Mouse (Mus musculus): ENCODE results near the gene Usp48. TPM values are rescaled to one million over a fixed set of nuclear protein-coding genes. Genes with fewer than 3 reads are reported as not detected.
"Not testable (repeated sequence)": the region's sequence is repeated elsewhere in the genome, so short reads cannot be mapped to it uniquely, and the experiment has no call there.

Usp48 gene
- total RNA-seq (2021): 100 to 1,000 TPM; 111 to 136 TPM
- long read RNA-seq, full-length matches to known transcripts: 9 of 79 reads
- long read RNA-seq, partial matches to known transcripts: 10 of 79 reads
- long read RNA-seq, other reads (novel, unspliced or antisense): 60 of 79 reads

DNA sequence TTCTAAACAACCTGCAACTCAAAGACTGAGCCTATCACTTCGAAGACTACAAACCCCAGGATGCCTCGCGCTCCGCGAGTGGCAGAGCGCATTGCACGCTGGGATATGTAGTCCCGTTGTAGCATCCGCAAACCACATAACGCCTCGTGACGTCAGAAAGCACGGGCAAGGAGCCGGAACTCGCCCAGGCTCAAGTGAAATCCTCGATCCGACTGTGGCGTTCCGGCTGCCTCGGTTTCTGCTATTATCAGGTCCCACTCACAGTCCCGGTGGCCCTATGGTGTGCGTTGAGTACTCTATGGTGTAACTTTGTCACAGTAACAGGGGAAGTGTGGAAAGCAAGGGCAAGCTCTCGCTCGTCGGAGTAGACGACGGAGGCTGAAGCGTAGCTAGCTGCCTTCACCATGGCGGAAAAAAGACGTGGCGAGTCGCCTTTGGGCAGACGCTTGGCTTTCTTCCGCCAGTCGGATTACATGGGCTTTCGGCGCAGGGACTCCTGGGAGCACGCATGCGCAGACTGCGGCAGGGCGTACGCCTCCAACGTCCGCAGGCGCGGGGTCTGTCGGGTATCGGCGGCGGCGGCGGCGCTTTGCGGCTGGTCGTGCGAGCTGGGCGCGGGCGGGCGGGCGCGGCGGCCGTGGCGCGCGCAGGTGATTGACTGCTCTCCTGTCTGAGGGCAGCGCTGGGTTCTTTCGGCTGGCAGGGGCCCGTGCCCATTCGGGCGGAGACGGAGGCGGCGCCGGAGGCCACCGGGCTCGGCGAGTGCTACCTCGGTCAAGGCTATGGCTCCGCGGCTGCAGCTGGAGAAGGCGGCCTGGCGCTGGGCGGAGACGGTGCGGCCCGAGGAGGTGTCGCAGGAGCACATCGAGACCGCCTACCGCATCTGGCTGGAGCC lies at the start of gene Usp48:
TSS of gene Usp48 (plus strand) at position 155 of the 895 bp plus-strand sequence.
- peak; percentile 98 to 100 for DNase-seq (ENCODE audit: low spot score in 2 of 2)

DNA sequence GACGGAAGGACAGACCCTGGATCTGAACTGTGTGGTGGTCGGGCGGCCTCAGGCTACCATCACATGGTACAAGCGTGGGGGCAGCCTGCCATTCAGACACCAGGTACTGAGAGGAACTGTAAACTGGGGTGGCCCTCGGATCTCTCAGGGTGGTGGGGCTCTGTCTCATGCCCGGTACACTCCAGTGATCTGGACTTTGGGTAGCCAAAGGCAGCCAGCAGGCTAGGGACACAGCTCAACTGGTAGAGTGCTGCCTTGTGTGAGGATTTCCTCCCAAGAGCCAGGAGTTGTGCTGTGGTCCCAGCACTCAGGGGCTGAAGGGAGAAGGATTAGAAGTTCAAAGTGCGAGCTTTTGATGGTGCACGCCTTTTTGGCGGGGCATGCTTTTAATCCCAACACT lies 48.0 kb upstream of the Usp48 start:
- no peak for DNase-seq (ENCODE audit: low spot score in 2 of 2)

DNA sequence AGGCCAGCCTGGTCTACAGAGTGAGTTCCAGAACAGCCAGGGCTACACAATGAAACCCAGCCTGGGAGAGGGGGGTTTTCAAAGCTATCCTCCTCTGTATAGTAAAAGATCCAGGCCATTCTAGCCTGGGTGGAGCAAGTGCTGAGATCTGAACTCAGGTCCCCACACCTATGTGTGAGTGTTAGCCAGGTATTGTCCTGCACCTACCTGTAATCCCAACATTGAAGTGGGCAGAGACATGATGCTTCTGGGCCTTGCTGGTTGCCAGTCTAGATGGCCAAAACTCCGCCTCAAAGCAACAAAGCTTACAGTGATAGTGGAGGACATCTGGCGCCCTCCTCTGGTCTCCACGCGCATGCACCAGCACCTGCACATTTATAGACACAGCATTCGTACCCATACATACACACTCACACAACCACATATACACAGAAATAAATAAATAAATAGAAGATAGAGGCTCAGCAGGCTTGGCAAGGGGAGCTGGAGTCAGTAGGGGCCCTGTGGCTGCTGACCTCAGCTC lies 47.5 kb upstream of the Usp48 start:
- peak in 1 of 2 experiments; percentile 41 for DNase-seq (ENCODE audit: low spot score in 2 of 2)

DNA sequence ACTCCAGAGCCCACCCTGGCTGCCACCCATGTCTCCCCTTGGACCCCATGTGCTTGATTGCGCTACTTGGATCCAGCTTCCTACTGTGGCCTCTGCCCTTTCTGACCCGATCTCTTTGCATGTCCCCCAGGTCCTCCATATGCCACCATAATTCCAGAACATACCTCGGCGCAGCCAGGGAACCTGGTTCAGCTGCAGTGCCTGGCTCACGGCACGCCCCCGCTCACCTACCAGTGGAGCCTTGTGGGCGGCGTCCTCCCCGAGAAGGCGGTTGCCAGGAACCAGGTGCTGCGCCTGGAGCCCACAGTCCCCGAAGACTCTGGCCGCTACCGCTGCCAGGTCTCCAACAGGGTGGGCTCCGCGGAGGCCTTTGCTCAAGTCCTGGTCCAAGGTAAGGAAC lies 40.1 kb upstream of the Usp48 start:
- no peak for DNase-seq (ENCODE audit: low spot score in 2 of 2)

DNA sequence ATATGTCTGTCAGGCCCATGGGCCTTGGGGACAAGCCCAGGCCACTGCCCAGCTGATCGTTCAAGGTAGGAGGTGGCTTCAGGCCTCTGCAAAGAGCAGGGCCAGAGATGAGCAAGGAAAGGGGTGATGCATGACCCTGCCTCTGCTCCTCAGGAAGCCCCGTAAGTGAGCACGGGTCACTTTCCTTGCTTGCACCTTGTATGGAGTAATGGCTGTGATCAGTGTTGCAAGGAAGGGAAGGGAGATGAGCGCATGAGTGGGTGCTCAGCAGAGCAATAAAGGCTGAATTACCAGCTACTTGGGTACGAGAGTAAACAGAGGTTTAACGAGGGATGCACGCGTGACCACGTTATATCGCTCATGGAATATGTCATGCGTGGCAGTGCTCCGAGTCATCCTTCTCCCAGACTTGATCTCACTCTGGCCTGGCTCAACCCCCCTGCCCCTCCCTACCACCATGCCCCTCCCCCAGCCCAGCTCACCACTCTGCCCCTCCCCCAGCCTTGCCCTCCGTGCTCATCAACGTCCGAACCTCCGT lies 36.8 kb upstream of the Usp48 start:
- DNase-seq (ENCODE audit: low spot score in 2 of 2): no peak

DNA sequence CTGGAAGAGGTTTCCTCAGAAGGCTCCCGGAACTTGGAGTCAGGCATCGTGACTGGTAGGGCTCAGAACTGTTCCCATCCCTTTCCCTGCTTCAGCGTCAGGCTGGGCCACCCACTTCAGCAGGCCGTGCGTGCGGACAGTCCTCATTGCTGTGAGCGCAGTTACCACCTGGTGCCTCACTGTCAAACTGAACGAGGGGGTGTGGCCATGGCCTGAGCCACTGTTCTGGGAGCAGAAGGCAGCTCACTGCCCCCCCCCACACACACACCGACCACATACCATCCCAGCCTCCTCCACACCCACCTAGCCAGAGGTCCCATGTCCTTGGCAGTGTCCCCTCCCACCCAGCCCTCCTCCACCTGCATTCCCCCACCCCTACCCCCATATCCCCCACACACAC lies 23.7 kb upstream of the Usp48 start:
- DNase-seq (ENCODE audit: low spot score in 2 of 2): no peak

DNA sequence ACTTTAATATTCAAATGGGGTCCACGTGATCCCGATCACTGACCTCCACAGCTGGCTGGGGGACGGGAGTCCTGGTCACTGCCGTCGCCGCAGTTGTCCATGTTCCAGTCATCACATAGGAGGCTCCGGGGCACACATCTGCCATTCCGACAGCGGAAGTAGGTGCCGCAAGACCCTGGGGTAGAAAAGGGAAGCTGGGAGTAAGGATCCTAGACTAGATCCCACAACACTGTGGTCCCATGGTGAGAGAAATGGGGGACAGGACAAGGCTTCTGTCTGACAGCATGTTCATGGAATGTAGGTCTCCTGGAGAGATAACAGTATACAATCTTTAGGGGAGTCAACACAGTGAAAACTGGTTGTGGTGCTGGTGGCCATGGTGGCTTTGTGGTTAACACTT lies 19.1 kb upstream of the Usp48 start, which contains the start of gene Ldlrad2:
TSS of gene Ldlrad2 (minus strand) at position 101 of the 400 bp plus-strand sequence.
- no peak for DNase-seq (ENCODE audit: low spot score in 2 of 2)

DNA sequence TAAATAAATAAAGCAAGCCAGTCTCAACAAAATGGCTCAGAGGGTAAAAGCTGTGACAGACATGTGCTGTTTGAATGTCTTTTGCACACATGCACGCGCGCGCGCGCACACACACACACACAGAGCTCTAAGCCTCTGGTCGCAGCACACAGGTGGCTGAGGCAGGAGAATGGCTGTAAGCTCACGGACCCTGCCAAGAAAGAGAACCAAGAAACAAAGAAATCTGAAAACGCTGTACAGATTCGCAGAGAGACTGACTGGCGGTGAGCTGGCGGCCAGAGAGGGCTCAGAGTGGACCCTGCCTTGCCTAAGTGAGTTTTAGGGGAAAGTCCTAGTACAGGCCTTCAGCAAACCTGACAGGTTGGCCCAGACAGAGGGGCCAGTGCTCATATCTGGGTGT lies 16.1 kb upstream of the Usp48 start:
- DNase-seq (ENCODE audit: low spot score in 2 of 2): no peak

DNA sequence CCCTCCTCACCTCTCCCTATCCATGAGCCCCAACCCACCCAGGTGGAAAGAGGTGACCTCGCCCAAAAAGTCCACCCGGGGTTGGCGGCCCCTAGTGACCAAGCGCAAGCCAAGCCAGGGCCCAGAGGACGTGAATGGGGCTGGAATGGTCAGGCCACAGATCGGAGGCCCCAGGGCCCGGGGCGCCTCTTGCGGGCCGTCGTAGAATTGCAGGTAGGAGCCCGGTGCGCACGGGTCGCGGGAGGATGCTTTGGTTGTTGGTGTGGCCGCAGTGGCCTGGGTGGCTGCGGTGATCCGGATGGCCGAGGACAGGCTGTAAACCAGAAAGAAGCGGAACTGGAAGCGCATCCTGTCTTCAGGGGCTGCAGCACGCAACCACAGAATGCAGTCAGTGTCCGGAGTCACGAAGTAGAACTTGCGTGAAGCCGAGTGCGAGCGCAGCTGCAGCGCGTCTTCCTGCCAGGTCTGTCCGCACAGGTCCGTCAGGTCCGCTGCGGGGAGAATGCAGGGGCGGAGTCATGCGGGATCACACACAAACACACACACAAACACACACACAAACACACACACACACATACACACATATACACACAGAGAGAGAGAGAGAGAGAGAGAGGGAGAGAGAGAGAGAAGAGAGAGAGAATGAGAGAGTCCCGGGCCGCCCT lies 15.2 kb upstream of the Usp48 start:
- DNase-seq (ENCODE audit: low spot score in 2 of 2): peak; percentile 8 to 28

DNA sequence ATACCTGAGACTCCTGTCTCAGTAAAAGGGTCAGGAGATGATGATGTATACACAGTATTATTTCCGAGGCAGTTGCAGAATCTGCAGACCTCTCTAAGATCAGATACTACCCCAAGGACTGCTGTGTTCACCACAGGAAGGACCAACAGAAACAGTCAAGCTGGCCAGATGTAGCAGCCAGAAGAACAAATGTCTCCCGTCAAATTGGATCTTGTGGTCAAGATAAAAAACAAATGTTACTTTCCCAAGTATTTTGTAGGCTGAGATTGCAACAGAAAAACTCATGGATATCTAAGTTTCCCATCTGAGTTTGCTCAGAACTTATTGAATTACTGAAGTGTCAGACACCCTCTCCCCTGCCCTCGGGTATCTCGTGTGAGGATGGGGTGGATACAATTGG lies 13.8 kb upstream of the Usp48 start:
- DNase-seq (ENCODE audit: low spot score in 2 of 2): no peak

DNA sequence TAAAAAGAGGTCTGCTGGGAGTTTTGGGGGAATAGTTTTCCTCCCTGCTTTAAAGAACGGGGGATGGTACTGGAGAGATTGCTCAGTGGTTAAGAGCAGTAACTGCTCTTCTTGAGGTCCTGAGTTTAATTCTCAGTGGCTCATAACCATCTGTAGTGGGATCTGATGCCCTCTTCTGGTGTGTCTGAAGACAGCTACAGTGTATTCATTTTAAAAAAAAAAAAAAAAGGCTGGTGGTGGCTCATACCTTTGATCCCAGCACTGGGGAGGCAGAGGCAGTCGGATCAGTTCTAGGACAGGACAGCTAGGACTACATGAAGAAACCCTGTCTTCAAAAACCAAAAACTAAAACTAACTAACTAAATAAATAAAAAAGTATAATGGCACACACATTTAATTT lies 13.3 kb upstream of the Usp48 start:
- DNase-seq (ENCODE audit: low spot score in 2 of 2): no peak

DNA sequence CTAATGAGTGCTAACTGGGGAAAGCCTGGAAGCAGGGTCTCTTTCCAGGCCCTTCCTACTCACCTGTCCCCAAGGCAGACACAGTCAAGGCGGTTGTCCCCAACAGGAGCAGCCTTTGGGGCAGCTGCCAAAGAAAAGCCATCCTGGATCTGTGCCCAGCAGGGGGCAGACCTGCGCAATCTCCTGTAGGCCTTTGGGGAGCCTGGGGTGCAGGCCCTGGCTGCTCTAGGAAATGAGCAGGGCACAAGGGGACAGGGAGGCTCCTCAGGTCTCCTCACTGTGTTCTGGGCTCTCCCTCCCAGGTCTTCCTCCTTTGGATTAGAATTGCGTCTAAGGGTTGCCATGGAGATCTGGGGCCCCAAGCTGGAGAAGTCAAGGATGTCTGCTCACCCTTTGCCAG lies 11.7 kb upstream of the Usp48 start:
- no peak for DNase-seq (ENCODE audit: low spot score in 2 of 2)

DNA sequence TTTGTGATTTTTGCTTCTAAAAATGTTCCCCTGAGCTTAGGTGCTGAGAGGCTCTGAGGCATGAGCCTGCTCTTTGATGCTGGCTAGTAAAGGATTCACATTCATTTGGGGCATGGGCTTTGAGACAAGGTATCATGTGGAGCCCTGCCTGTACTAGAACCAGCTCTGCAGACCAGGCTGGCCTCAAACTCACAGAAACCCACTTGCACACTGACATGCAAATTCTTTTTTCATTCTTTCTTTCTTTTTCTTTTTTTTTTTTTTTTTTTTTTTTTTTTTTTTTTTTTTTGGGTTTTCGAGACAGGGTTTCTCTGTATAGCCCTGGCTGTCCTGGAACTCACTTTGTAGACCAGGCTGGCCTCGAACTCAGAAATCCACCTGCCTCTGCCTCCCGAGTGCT lies 4.5 kb upstream of the Usp48 start:
- not testable (repeated sequence) for DNase-seq (ENCODE audit: low spot score in 2 of 2)

DNA sequence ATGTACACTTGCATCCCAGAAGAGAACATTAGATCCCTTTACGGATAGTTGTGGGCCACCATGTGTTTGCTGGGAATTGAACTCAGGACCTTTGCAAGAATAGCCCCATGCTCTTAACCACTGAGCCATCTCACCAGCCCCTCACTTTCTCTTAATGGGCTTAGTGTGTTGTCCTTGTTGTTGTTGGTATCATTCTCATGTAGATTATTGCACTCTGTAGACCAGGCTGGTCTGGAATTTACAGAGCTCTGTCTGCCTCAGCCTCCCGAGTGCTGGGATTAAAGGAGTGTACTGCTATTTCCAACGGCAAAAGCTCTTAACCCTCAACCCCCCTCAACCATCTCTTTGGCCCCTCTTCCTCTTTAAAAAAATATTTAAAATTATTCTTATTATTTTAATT lies 4.0 kb upstream of the Usp48 start:
- DNase-seq (ENCODE audit: low spot score in 2 of 2): no peak

DNA sequence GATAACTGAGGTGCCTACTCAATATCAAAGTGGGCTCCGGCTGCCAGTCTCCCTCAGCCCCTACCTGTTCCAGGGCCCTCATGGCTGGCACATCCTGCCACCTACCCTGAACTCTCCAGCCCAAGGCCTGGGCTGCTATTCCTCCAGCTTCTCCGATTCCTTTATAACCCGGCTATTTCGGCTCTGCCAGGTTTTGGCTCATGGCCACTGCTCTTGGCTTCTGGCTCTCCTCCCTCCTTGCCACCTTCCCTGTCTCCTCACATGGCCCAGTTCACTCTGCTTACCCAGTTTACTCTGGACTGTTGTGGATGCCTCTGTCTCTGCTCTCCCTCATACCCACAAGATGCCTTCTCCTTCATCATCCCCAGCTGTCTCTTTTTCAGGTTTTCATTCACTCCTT lies 2.6 kb upstream of the Usp48 start:
- no peak for DNase-seq (ENCODE audit: low spot score in 2 of 2)

DNA sequence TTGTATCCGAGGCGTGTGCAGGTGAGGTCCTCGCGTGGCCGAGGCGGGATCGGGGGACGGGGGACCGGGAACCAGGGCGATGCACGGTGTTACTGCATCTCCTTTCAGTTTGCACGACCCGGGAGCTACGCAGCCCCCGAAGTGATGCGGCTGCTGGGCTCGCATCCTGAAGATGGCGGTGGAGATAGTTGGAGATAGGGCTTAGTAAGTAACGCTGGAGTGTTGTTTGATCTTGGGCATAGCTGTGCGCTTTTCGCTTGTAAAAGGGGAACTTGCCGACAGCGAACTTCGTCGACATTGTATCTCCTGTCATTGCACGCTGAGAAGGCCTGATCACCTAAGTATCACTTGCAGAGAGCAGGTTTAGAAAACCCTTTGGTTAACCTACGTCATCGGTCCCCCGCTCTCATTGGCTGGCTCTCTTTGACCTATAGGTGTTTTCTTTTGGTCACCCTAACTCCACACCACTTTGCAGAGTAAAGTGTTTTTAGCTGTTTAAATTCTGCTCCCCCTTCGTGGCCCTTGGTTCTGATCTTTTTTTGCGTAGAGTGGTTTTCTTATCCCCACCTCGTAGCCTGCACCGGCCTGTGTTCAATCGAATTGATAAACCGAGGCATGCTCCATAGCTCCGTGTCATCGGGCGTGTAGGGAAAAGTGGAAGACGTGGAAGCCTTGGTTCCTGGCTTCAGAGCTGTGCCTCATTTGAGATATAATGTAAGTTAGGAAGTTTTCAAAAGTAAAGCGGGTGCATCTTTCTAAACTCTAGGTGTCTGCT lies 1.1 kb downstream of the Usp48 start:
- DNase-seq (ENCODE audit: low spot score in 2 of 2): peak; percentile 13 to 54

DNA sequence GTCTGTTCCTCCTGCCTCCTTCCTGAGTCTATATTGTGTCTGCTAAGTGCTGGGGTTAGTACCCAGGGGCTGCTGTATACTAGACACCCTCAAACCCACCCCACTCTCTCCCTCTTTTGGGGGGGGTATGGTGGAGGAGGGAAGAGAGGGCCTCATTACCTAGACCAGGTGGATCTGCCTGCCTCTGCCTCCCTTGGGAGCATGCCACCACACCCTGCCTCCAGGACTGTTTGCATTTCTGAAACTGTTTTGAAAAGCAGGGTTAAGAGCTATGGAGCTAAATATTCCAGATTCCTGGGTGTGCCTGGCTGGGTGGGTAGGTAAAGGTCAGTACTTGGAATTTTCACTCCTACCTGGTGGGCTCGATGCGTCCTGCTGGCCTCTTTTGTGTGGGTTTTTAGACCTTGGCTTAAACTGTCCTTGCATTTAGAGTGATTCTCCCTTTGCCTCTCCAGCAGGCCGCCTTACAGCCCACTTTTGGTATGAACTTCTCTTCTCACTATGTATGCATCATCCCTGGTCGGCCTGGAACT lies 3.6 kb downstream of the Usp48 start:
- no peak for DNase-seq (ENCODE audit: low spot score in 2 of 2)

DNA sequence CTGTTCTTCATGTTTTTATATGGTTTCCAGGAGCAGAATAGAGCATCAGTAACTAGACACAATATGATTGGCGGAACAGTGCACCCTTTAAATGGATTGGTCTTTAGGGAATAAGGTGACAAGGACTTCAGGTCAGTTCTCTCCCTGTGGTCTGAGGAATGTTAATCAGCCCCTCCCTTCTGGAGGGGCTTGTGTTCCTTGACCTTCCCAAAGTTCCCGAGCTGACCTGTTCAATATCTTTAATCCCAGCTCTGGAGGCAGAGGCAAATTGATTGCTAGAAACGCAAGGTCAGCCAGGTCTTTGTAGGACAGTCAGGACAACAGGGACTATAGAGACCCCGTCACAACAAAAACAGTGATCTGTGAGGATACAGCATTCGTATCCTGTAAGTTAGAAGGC lies 5.0 kb downstream of the Usp48 start:
- no peak for DNase-seq (ENCODE audit: low spot score in 2 of 2)

DNA sequence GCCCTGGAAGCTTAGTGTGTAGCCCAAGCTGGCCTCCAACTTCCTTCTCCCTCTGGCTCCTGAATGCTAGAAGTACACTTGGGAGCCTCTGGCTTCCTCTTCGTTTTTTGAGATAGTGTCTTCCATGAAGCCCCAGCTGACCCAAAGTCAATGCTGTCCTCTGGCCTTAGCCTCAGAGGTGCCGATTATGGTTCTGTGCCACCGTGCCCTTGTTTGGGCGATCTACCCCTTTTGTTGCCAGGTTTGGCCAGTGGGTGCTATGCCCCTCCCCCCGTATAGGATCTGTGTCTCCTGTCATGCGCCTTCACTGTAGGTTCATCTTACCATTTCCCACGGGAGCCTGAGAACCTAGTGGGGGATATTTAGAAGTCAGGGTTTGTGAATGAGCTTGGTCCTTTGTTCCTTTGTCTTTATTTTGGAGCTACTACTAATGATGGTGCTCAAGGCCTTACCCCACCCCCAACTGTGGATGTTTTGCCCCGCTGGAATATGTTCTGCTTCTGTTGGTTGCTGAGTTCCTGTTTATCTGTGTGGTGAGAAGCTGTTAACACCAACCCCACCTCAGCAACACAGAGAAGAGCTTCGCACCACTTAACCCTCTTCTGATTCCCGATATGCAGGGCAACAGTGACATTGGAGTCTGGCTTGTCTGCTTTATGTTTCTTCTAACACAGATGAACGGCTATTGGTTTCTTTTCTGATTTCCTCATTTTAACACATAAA lies 10.1 kb downstream of the Usp48 start:
- DNase-seq (ENCODE audit: low spot score in 2 of 2): no peak

DNA sequence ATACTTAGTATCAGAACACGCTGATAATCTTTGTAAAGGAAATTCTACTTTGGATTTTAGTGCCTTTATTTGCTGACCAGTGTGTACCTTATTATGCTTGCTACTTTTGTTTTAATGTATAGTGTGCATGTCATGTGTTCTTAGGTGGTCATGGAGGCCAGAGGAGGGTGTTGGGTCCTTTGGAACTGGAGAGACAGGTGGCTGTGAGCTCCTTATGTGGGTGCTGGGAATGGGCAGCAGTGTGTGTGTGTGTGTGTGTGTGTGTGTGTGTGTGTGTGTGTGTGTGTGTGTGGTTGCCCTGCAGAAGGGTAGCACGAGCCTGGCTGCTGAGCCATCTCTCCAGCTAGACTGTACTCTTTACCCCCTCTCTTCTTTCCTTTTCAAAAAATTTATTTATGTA lies 13.5 kb downstream of the Usp48 start:
- no peak for DNase-seq (ENCODE audit: low spot score in 2 of 2)
